In genomic region chr9:121436501-121436900, GRCm38 (mm10) we compare ENCODE assay signal across 19 mouse cellular contexts. TPM values are rescaled to one million over a fixed set of nuclear protein-coding genes. Genes with fewer than 3 reads are reported as not detected.
DNase-seq lines count a peak whose midpoint lies in the region; ATAC-seq lines count a peak whose summit lies in the region.
"Had no signal": no experiment of that assay in that cellular context is flagged by ENCODE, and none has a peak within 500 bp of the region (broad histone marks: within the 10 kb centered on the region; RNA-seq: fewer than 3 reads in every experiment).

No protein-coding gene starts in this region.

- H3K27me3 ChIP-seq in forebrain, embryonic 10.5 days (ENCODE audit: poor library complexity, severe bottlenecking) = no peaks in the 10 kb centered on the region
- H3K27me3 ChIP-seq in forebrain, embryonic 11.5 days (ENCODE audit: control insufficient read depth, insufficient read depth, low read length) = no peaks in the 10 kb centered on the region
- H3K27me3 ChIP-seq in heart, embryonic 16.5 days (ENCODE audit: control insufficient read depth, insufficient read depth, low read length) = no peaks in the 10 kb centered on the region
- H3K27me3 ChIP-seq in megakaryocyte, embryonic 14.5 days (replicated peaks) = peaks cover 23% of the 10 kb centered on the region
- H3K27me3 ChIP-seq in stomach, embryonic 16.5 days (ENCODE audit: control insufficient read depth, insufficient read depth, low read length) = no peaks in the 10 kb centered on the region
- H3K27me3 ChIP-seq in midbrain, embryonic 14.5 days (ENCODE audit: control insufficient read depth, insufficient read depth, low read length) = no peaks in the 10 kb centered on the region
- H3K27me3 ChIP-seq: hindbrain, embryonic 13.5 days; limb, embryonic 13.5 days; Patski had no signal

- H3K9ac ChIP-seq in forebrain, embryonic 11.5 days (ENCODE audit: low read length) = no peak overlapping the region
- peak overlapping the region; percentile 5; the same call in 1 of the 2 replicates for H3K9ac ChIP-seq in heart, embryonic 16.5 days (ENCODE audit: low read length)
- H3K9ac ChIP-seq in stomach, embryonic 16.5 days (ENCODE audit: low read length) = no peak overlapping the region
- no peak overlapping the region for H3K9ac ChIP-seq in midbrain, embryonic 14.5 days (replicated peaks; ENCODE audit: low read length)
- H3K9ac ChIP-seq: hindbrain, embryonic 13.5 days; limb, embryonic 13.5 days had no signal

- 69% methylated on average over 1 of the region's 1 CpGs for WGBS in forebrain, embryonic 10.5 days
- WGBS in forebrain, embryonic 11.5 days = 68% methylated on average over 1 of the region's 1 CpGs
- WGBS in heart, embryonic 16.5 days = 35% methylated on average over 1 of the region's 1 CpGs
- WGBS in stomach, embryonic 16.5 days = 45% methylated on average over 1 of the region's 1 CpGs
- 68% methylated on average over 1 of the region's 1 CpGs for WGBS in midbrain, embryonic 14.5 days

- no peak overlapping the region for H3K4me2 ChIP-seq in forebrain, embryonic 11.5 days (ENCODE audit: low read depth, low read length, severe bottlenecking)
- H3K4me2 ChIP-seq in heart, embryonic 16.5 days (ENCODE audit: low read depth, low read length) = no peak overlapping the region
- H3K4me2 ChIP-seq in stomach, embryonic 16.5 days (ENCODE audit: low read depth, low read length) = no peak overlapping the region
- H3K4me2 ChIP-seq in midbrain, embryonic 14.5 days (ENCODE audit: low read length) = no peak overlapping the region
- H3K4me2 ChIP-seq: hindbrain, embryonic 13.5 days; limb, embryonic 13.5 days had no signal

- H3K9me3 ChIP-seq in forebrain, embryonic 10.5 days = no peaks in the 10 kb centered on the region
- H3K9me3 ChIP-seq in forebrain, embryonic 11.5 days (ENCODE audit: control insufficient read depth, low read length) = no peaks in the 10 kb centered on the region
- no peaks in the 10 kb centered on the region for H3K9me3 ChIP-seq in heart, embryonic 16.5 days (replicated peaks; ENCODE audit: control insufficient read depth, low read length)
- no peaks in the 10 kb centered on the region for H3K9me3 ChIP-seq in megakaryocyte, embryonic 14.5 days
- H3K9me3 ChIP-seq in stomach, embryonic 16.5 days (replicated peaks; ENCODE audit: control insufficient read depth, low read length) = no peaks in the 10 kb centered on the region
- no peaks in the 10 kb centered on the region for H3K9me3 ChIP-seq in midbrain, embryonic 14.5 days (ENCODE audit: control insufficient read depth, low read length)
- H3K9me3 ChIP-seq: hindbrain, embryonic 13.5 days; limb, embryonic 13.5 days; midbrain, embryonic 10.5 days had no signal

- no peak for ATAC-seq in forebrain, embryonic 11.5 days (replicated peaks; ENCODE audit: low FRiP score)
- no peak for ATAC-seq in heart, embryonic 16.5 days (replicated peaks; ENCODE audit: extremely low read depth, insufficient read depth, low FRiP score)
- ATAC-seq in megakaryocyte, adult 5-6 weeks (ENCODE audit: poor library complexity, severe bottlenecking) = no peak
- ATAC-seq in stomach, embryonic 16.5 days (ENCODE audit: insufficient read depth, low FRiP score) = peak; percentile 80; the same call in 1 of the 2 replicates
- ATAC-seq in midbrain, embryonic 14.5 days (ENCODE audit: low FRiP score, low TSS enrichment) = no peak
- ATAC-seq: lung, postnatal 0 days; Patski had no signal

- no peak for DNase-seq in forebrain, embryonic 10.5 days (ENCODE audit: extremely low spot score, low spot score)
- no peak for DNase-seq in forebrain, embryonic 11.5 days (ENCODE audit: low spot score)
- DNase-seq in heart, postnatal 14 days = no peak
- DNase-seq in midbrain, embryonic 14.5 days = no peak
- DNase-seq: cerebellum, postnatal 14 days; gastrocnemius, postnatal 14 days; kidney, adult 8-10 months had no signal

- H3K4me3 ChIP-seq in forebrain, embryonic 10.5 days = no peak overlapping the region
- no peak overlapping the region for H3K4me3 ChIP-seq in forebrain, embryonic 11.5 days (ENCODE audit: low read depth, low read length)
- H3K4me3 ChIP-seq in heart, embryonic 16.5 days (ENCODE audit: low read length) = no peak overlapping the region
- H3K4me3 ChIP-seq in megakaryocyte, embryonic 14.5 days (replicated peaks) = peak overlapping the region; percentile 26
- no peak overlapping the region for H3K4me3 ChIP-seq in stomach, embryonic 16.5 days (replicated peaks; ENCODE audit: low read length)
- no peak overlapping the region for H3K4me3 ChIP-seq in midbrain, embryonic 14.5 days (replicated peaks; ENCODE audit: low read depth, low read length)
- H3K4me3 ChIP-seq: hindbrain, embryonic 13.5 days; left cerebral cortex, adult 2 months; limb, embryonic 13.5 days; midbrain, embryonic 10.5 days; myocyte had no signal

- 0 out of 2 replicates have a peak, but pooled peaks cover 4% of the 10 kb centered on the region for H3K4me1 ChIP-seq in forebrain, embryonic 10.5 days
- H3K4me1 ChIP-seq in forebrain, embryonic 11.5 days (replicated peaks; ENCODE audit: control insufficient read depth, insufficient read depth, low read length) = no peaks in the 10 kb centered on the region
- H3K4me1 ChIP-seq in heart, embryonic 16.5 days (ENCODE audit: control insufficient read depth, insufficient read depth, low read length) = peaks cover 36% of the 10 kb centered on the region
- peaks cover 19% of the 10 kb centered on the region for H3K4me1 ChIP-seq in megakaryocyte, embryonic 14.5 days
- H3K4me1 ChIP-seq in stomach, embryonic 16.5 days (ENCODE audit: control insufficient read depth, insufficient read depth, low read length) = peaks cover 5% of the 10 kb centered on the region; the same call in 1 of the 2 replicates
- H3K4me1 ChIP-seq in midbrain, embryonic 14.5 days (ENCODE audit: control insufficient read depth, insufficient read depth, low read length) = no peaks in the 10 kb centered on the region
- H3K4me1 ChIP-seq: hindbrain, embryonic 13.5 days; limb, embryonic 13.5 days; midbrain, embryonic 10.5 days had no signal

- H3K36me3 ChIP-seq in forebrain, embryonic 10.5 days (replicated peaks) = peaks cover 43% of the 10 kb centered on the region
- no peaks in the 10 kb centered on the region for H3K36me3 ChIP-seq in forebrain, embryonic 11.5 days (ENCODE audit: control insufficient read depth, insufficient read depth, low read length)
- H3K36me3 ChIP-seq in heart, embryonic 16.5 days (ENCODE audit: control insufficient read depth, insufficient read depth) = 0 out of 2 replicates have a peak, but pooled peaks cover 2% of the 10 kb centered on the region
- H3K36me3 ChIP-seq in megakaryocyte, embryonic 14.5 days (replicated peaks; ENCODE audit: low read length) = peaks cover 13% of the 10 kb centered on the region
- H3K36me3 ChIP-seq in stomach, embryonic 16.5 days (ENCODE audit: control insufficient read depth, insufficient read depth, low read length) = no peaks in the 10 kb centered on the region
- peaks cover 12% of the 10 kb centered on the region for H3K36me3 ChIP-seq in midbrain, embryonic 14.5 days (ENCODE audit: control insufficient read depth, insufficient read depth, low read length)
- H3K36me3 ChIP-seq: limb, embryonic 13.5 days had no signal

- H3K27ac ChIP-seq in forebrain, embryonic 10.5 days = peak overlapping the region; percentile 11; the same call in 1 of the 2 replicates
- H3K27ac ChIP-seq in forebrain, embryonic 11.5 days (ENCODE audit: low read depth, low read length) = no peak overlapping the region
- peak overlapping the region; percentile 74; the same call in 1 of the 2 replicates for H3K27ac ChIP-seq in heart, embryonic 16.5 days (ENCODE audit: low read length)
- H3K27ac ChIP-seq in stomach, embryonic 16.5 days (ENCODE audit: low read length) = peak overlapping the region; percentile 75
- no peak overlapping the region for H3K27ac ChIP-seq in midbrain, embryonic 14.5 days (replicated peaks; ENCODE audit: low read depth, low read length)
- H3K27ac ChIP-seq: hindbrain, embryonic 13.5 days; left cerebral cortex, adult 2 months; limb, embryonic 13.5 days; midbrain, embryonic 10.5 days had no signal

- intact Hi-C loops in heart, postnatal 14 days (cut with DNase I) = no loop called here

RNA-seq across cellular contexts. Expression of gene Cck, which starts 59.0 kb away (rescaled TPM):
- polyA plus RNA-seq in forebrain, embryonic 10.5 days (2016; fragmentation: Nextera tagmentation; extraction: Ambion mirVana) = 0.64 and 0.66 TPM in 2 replicates
- 2.5 and 4.4 TPM in 2 replicates for polyA plus RNA-seq in forebrain, embryonic 11.5 days (2014; fragmentation: Nextera tagmentation; extraction: Ambion mirVana)
- 0.35 and 0.64 TPM in 2 replicates for polyA plus RNA-seq in heart, embryonic 16.5 days (2015; fragmentation: Nextera tagmentation; extraction: Ambion mirVana)
- total RNA-seq in heart, postnatal 14 days (2021) = under 1 TPM in 1 of 2 experiments, not detected in 1; 0.54 TPM
- not detected in 2 replicates for polyA plus RNA-seq in megakaryocyte, embryonic 14.5 days (2012; ENCODE audit: insufficient read depth, low replicate concordance)
- not detected in 2 replicates for total RNA-seq in megakaryocyte, adult 5-6 weeks (2015)
- not detected in 2 replicates for total RNA-seq in megakaryocyte, adult 5-6 weeks (2017)
- 11.5 and 12.5 TPM in 2 replicates for polyA plus RNA-seq in stomach, embryonic 16.5 days (2015; fragmentation: Nextera tagmentation; extraction: Ambion mirVana)
- polyA plus RNA-seq in midbrain, embryonic 14.5 days (2014; fragmentation: Nextera tagmentation; extraction: Ambion mirVana) = 29.1 and 37.5 TPM in 2 replicates
- polyA plus RNA-seq: Patski; spleen, adult 2 months had no signal

Comparison
In these comparisons a context has a peak if more than half of its experiments do, and no peak if none do; other contexts are left out.
1. H3K27ac ChIP-seq: peak in forebrain, embryonic 10.5 days (single experiment), heart, embryonic 16.5 days (single experiment) and stomach, embryonic 16.5 days (single experiment); none in forebrain, embryonic 11.5 days (single experiment) and midbrain, embryonic 14.5 days (single experiment).